Mouse (Mus musculus) heart, embryonic 12.5 days (tissue): Measurements from ENCODE around the gene Alyref2. TPM values are rescaled to one million over a fixed set of nuclear protein-coding genes. Genes with fewer than 3 reads are reported as not detected.

Source experiments
- ATAC-seq: fragments of 200-750 bp; cut with Nextera tagmentation; 2 replicates; pipeline ENCODE4 v1.8.0; 2017; ENCODE audit warnings: moderate TSS enrichment, moderate library complexity; ENCODE audit not compliant: insufficient number of reproducible peaks, low FRiP score
- H3K27ac ChIP-seq: fragments of 300-500 bp; sonication (generic); 2 replicates; pipeline ENCODE4 v1.5.1; 2016; ENCODE audit warnings: mild to moderate bottlenecking, moderate library complexity; ENCODE audit not compliant: poor library complexity, severe bottlenecking
- H3K27me3 ChIP-seq: fragments of 300-500 bp; sonication (generic); replicated peaks from 2 replicates; pipeline ENCODE4 v1.6.1; 2016; ENCODE audit warnings: mild to moderate bottlenecking, moderate library complexity
- H3K36me3 ChIP-seq: fragments of 300-500 bp; sonication (generic); 2 replicates; pipeline ENCODE4 v1.6.1; 2016; ENCODE audit warnings: mild to moderate bottlenecking, moderate library complexity
- H3K4me1 ChIP-seq: fragments of 300-500 bp; sonication (generic); replicated peaks from 2 replicates; pipeline ENCODE4 v1.6.1; 2016; ENCODE audit warnings: mild to moderate bottlenecking
- H3K4me2 ChIP-seq: fragments of 300-500 bp; sonication (generic); 2 replicates; pipeline ENCODE4 v1.6.1; 2016; ENCODE audit warnings: mild to moderate bottlenecking, moderate library complexity
- H3K4me3 ChIP-seq: fragments of 300-500 bp; sonication (generic); 2 replicates; pipeline ENCODE4 v1.5.1; 2016; ENCODE audit warnings: mild to moderate bottlenecking
- H3K9ac ChIP-seq: fragments of 300-500 bp; sonication (generic); 2 replicates; pipeline ENCODE4 v1.6.1; 2016; ENCODE audit warnings: mild to moderate bottlenecking, moderate library complexity
- H3K9me3 ChIP-seq: fragments of 300-500 bp; sonication (generic); replicated peaks from 2 replicates; pipeline ENCODE4 v1.6.1; 2016; ENCODE audit warnings: mild to moderate bottlenecking, moderate library complexity
- WGBS: fragments of 180-500 bp; shearing (Covaris S2); methylation state at CpG from one replicate; pipeline ENCODE4 v1.1.7; 2016; 5-methylcytosine and 5-hydroxymethylcytosine counted together
- polyA plus RNA-seq: library from polyadenylated mRNA; unstranded; fragments of >200 nt; fragmentation: Nextera tagmentation; extraction: Ambion mirVana; gene quantifications from 2 replicates; pipeline ENCODE4 v1.2.1, GENCODE M21; 2016

Alyref2 gene
- 12.4 and 13.3 TPM in 2 replicates for polyA plus RNA-seq

DNA sequence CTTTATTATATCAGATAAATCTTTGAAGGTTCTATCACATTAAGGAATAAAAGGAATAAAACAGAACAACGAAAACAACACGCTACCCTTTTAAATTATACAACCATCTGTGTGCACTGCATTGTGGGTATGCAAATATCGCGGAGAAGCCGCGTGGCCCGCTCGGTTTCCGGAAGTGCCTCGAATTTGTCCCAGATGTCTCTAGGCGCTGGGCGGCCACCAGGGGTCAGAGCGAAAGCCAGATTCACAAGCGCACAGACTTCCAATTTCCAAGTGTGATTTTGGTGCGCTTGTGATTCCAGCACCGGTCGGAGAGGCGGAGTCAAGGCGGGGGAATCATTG is at the start of gene Alyref2:
Gene Alyref2 (plus strand): TSS at position 229 of the 342 bp plus-strand sequence.
- Histone ChIP-seq H3K4me2 (peak within 1 kb of the TSS; percentile 68), H3K9me3 (peaks cover 10% of the 10 kb centered on the region), H3K27me3 (no peaks in the 10 kb centered on the region), H3K9ac (peak within 1 kb of the TSS; percentile 73), H3K36me3 (no peaks in the 10 kb centered on the region; the same call in 1 of the 2 replicates), H3K4me3 (peak within 1 kb of the TSS; percentile 65), H3K4me1 (peaks cover 9% of the 10 kb centered on the region; the same call in 1 of the 2 replicates), H3K27ac (peak within 1 kb of the TSS; percentile 97)
- WGBS = under 1% methylated on average over 19 of the region's 19 CpGs
- ATAC-seq = peak; percentile 85

DNA sequence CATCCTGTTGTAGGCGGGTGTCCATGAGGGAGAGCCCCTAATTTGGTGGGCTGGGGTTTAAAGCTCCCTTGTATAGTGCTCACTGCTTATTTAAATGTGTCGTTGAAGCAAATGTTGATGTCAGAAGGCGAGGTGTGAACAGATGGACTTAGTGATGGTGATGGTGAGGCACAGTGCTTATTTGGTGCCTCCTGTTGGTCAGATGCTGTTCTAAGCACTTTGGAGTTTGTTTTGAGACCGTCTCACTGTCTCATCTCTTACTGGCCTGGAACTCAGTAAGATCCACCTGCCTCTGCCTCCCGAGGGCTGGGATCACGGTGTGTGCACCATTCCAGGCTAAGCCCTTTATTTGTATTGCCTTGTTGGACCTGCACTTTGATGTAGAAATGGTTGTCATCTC is 48.4 kb upstream of the Alyref2 start:
- H3K27ac ChIP-seq = no peak overlapping the region
- H3K9me3 ChIP-seq = no peaks in the 10 kb centered on the region
- no peaks in the 10 kb centered on the region for H3K36me3 ChIP-seq
- H3K4me3 ChIP-seq = no peak overlapping the region
- H3K27me3 ChIP-seq = no peaks in the 10 kb centered on the region
- H3K4me1 ChIP-seq = peaks cover 14% of the 10 kb centered on the region
- no peak overlapping the region for H3K4me2 ChIP-seq
- WGBS = 78% methylated on average over 6 of the region's 6 CpGs
- no peak for ATAC-seq
- no peak overlapping the region for H3K9ac ChIP-seq

DNA sequence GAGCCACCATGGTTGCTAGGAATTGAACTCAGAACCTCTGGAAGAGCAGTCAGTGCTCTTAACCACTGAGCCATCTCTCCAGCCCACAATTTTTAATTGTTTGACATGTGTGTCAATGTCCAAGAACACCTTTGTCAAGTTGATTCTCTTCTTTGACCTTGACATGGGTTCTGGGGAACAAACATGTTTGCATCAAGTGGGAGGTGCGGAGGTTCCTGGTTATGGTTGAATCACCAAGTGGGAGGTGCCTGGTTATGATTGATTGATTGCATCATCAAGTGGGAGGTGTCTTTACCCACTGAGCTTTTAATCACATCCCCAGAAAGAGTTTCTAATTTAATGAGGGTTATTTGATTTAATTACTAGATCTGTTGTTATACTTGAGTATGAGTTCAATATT is 45.7 kb upstream of the Alyref2 start:
- WGBS = 100% methylated on average over 1 of the region's 1 CpGs
- H3K9me3 ChIP-seq = no peaks in the 10 kb centered on the region
- H3K27ac ChIP-seq = no peak overlapping the region
- H3K4me1 ChIP-seq = peaks cover 18% of the 10 kb centered on the region
- no peaks in the 10 kb centered on the region for H3K27me3 ChIP-seq
- H3K9ac ChIP-seq = no peak overlapping the region
- no peak for ATAC-seq
- peaks cover 24% of the 10 kb centered on the region for H3K36me3 ChIP-seq
- no peak overlapping the region for H3K4me3 ChIP-seq
- no peak overlapping the region for H3K4me2 ChIP-seq

DNA sequence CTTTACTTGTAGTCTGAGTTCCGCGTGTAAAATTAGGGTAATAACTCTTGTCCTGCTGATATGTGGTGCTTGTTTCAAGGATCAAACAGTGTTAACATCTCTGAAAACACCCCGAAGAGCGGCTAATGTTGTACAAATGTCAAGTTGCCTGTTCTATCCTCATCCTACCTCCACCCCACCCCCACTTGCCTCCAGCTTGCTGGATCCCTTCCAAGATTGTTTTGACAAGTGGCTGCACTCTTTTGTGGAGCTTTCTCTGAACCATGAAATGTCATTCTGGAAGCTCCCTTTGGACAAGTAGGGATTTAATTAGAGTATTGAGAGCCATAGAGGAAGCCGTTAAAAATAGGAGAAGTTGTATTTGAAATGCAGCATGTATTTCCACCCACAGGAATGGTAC is 43.5 kb upstream of the Alyref2 start:
- ATAC-seq = no peak
- 58% methylated on average over 5 of the region's 5 CpGs for WGBS
- H3K4me3 ChIP-seq = no peak overlapping the region
- peaks cover 13% of the 10 kb centered on the region for H3K4me1 ChIP-seq
- H3K4me2 ChIP-seq = no peak overlapping the region
- no peaks in the 10 kb centered on the region for H3K27me3 ChIP-seq
- H3K36me3 ChIP-seq = peaks cover 40% of the 10 kb centered on the region
- no peak overlapping the region for H3K9ac ChIP-seq
- H3K9me3 ChIP-seq = no peaks in the 10 kb centered on the region
- no peak overlapping the region for H3K27ac ChIP-seq

GRCm38 (mm10) chr1:171460551-171461503 is 42.5 kb upstream of the Alyref2 start:
- H3K4me1 ChIP-seq = peaks cover 13% of the 10 kb centered on the region
- WGBS = 87% methylated on average over 22 of the region's 22 CpGs
- ATAC-seq = no peak
- H3K4me3 ChIP-seq = no peak overlapping the region
- H3K36me3 ChIP-seq = peaks cover 44% of the 10 kb centered on the region
- no peak overlapping the region for H3K9ac ChIP-seq
- H3K27ac ChIP-seq = no peak overlapping the region
- no peaks in the 10 kb centered on the region for H3K27me3 ChIP-seq
- H3K4me2 ChIP-seq = no peak overlapping the region
- H3K9me3 ChIP-seq = no peaks in the 10 kb centered on the region

GRCm38 (mm10) chr1:171463133-171463532 is 40.1 kb upstream of the Alyref2 start:
- Histone ChIP-seq H3K27ac (no peak overlapping the region), H3K36me3 (peaks cover 44% of the 10 kb centered on the region), H3K9ac (no peak overlapping the region), H3K9me3 (no peaks in the 10 kb centered on the region), H3K4me2 (no peak overlapping the region), H3K27me3 (no peaks in the 10 kb centered on the region), H3K4me3 (no peak overlapping the region), H3K4me1 (peaks cover 13% of the 10 kb centered on the region)
- 83% methylated on average over 3 of the region's 3 CpGs for WGBS
- no peak for ATAC-seq

GRCm38 (mm10) chr1:171465749-171466412 is 37.4 kb upstream of the Alyref2 start:
- Histone ChIP-seq H3K9me3 (no peaks in the 10 kb centered on the region), H3K4me1 (peaks cover 13% of the 10 kb centered on the region), H3K4me3 (no peak overlapping the region), H3K36me3 (peaks cover 37% of the 10 kb centered on the region), H3K9ac (no peak overlapping the region), H3K4me2 (no peak overlapping the region), H3K27ac (no peak overlapping the region), H3K27me3 (no peaks in the 10 kb centered on the region)
- 86% methylated on average over 5 of the region's 5 CpGs for WGBS
- no peak for ATAC-seq

DNA sequence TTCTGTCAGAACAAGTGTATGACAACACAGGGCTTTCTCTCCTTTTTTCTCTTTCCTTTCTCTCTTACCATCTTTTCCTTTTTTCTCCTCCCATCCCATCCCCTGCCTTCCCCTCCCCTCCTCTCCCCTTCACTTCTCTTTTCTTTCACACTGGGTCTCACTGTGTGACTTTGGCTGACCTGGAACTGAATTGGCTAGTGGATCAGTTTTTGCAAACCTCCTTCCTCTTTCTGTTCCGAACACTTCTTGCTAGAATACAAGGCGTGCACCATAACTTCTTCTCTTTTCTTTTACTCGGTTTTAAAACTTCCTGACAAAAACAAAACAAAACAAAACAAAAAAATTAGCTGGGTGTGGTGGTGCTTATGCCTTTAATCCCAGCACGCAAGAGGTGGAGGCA is 36.7 kb upstream of the Alyref2 start:
- Histone ChIP-seq H3K27ac (no peak overlapping the region), H3K4me1 (peaks cover 15% of the 10 kb centered on the region), H3K4me3 (no peak overlapping the region), H3K9me3 (no peaks in the 10 kb centered on the region), H3K27me3 (no peaks in the 10 kb centered on the region), H3K4me2 (no peak overlapping the region), H3K9ac (no peak overlapping the region), H3K36me3 (peaks cover 30% of the 10 kb centered on the region)
- no peak for ATAC-seq
- 80% methylated on average over 4 of the region's 4 CpGs for WGBS

DNA sequence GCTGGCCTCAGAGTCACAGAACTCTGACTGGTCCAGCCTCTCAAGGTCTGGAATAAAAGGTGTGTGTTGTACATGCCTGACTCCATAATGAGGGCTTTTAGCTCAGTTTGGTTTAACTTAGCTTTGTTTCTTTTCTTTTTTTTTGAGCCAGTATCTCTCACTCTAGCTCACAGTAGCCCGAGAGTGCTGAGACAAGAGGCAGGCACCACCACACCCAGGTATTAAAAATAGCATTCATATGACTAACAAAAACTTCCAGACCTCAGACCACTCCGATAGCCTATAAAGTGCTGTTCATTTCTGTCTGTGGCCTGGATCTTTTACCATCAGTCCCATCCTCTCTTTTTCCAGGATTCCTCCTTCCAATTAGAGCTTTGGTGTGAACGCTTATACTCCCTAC is 33.6 kb upstream of the Alyref2 start:
- no peak for ATAC-seq
- Histone ChIP-seq H3K27ac (no peak overlapping the region; the same call in 1 of the 2 replicates), H3K9ac (no peak overlapping the region), H3K36me3 (0 out of 2 replicates have a peak, but pooled peaks cover 3% of the 10 kb centered on the region), H3K4me2 (peak overlapping the region; percentile 47; the same call in 1 of the 2 replicates), H3K4me3 (no peak overlapping the region), H3K9me3 (no peaks in the 10 kb centered on the region), H3K27me3 (no peaks in the 10 kb centered on the region), H3K4me1 (peaks cover 15% of the 10 kb centered on the region)
- WGBS = 50% methylated on average over 3 of the region's 3 CpGs

- WGBS = 40% methylated on average over 7 of the region's 7 CpGs
- Histone ChIP-seq H3K4me1 (peaks cover 15% of the 10 kb centered on the region), H3K36me3 (0 out of 2 replicates have a peak, but pooled peaks cover 3% of the 10 kb centered on the region), H3K27me3 (no peaks in the 10 kb centered on the region), H3K9ac (no peak overlapping the region), H3K4me3 (no peak overlapping the region), H3K27ac (no peak overlapping the region), H3K4me2 (peak overlapping the region; percentile 47), H3K9me3 (no peaks in the 10 kb centered on the region)
- 0 out of 2 replicates have a peak, but pooled peaks have one; percentile 9 for ATAC-seq
These were observed 32.9 kb upstream of the Alyref2 start for GRCm38 (mm10) chr1:171470371-171470871.

DNA sequence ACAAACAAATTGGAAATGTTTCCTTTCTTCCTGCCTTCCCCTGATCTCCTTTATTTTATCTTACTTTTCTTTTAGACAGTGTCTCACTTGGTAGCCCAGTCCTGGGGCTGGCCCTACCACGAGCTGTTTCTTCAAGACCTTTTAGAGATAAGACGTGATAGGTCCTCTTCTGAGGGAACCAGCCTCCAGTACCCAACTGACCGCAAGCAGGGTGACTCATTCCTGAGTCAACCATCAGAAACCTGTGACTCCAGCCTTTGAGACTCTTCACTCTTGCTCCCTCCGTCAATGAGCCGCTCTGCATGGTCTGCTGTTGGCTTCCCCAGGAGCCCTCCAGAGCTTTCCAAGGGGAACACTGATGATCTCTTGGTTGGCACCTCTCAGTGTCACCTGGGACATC is 32.4 kb upstream of the Alyref2 start:
- H3K9me3 ChIP-seq = no peaks in the 10 kb centered on the region
- no peak overlapping the region for H3K27ac ChIP-seq
- no peak overlapping the region for H3K4me2 ChIP-seq
- H3K27me3 ChIP-seq = no peaks in the 10 kb centered on the region
- ATAC-seq = no peak
- WGBS = 46% methylated on average over 5 of the region's 5 CpGs
- no peak overlapping the region for H3K4me3 ChIP-seq
- no peak overlapping the region for H3K9ac ChIP-seq
- peaks cover 15% of the 10 kb centered on the region for H3K4me1 ChIP-seq
- H3K36me3 ChIP-seq = no peaks in the 10 kb centered on the region
